Mouse (Mus musculus) midbrain, postnatal 0 days (tissue): ENCODE measurements around the gene Lax1. TPM values are rescaled to one million over a fixed set of nuclear protein-coding genes. Genes with fewer than 3 reads are reported as not detected.
"Not testable (repeated sequence)": the region's sequence is repeated elsewhere in the genome, so short reads cannot be mapped to it uniquely, and the experiment has no call there.

ENCODE experiments used
- ATAC-seq: fragments of 200-750 bp; cut with Nextera tagmentation; 2 replicates; pipeline ENCODE4 v1.8.0; 2017; ENCODE audit warnings: moderate number of reproducible peaks, mild to moderate bottlenecking, moderate TSS enrichment, moderate library complexity; ENCODE audit not compliant: low FRiP score
- DNase-seq: peaks from one replicate; pipeline ENCODE4 v3.0.0-alpha.2; 2015; ENCODE audit warnings: low spot score
- H3K27ac ChIP-seq: fragments of 300-500 bp; sonication (generic); 2 replicates; pipeline ENCODE4 v1.5.1; 2014; ENCODE audit warnings: low read depth, mild to moderate bottlenecking, low read length, mixed read lengths
- H3K27me3 ChIP-seq: fragments of 300-500 bp; sonication (generic); 2 replicates; pipeline ENCODE4 v1.6.1; 2014; ENCODE audit warnings: low read length, control low read depth, mixed read lengths; ENCODE audit not compliant: insufficient read depth
- H3K36me3 ChIP-seq: fragments of 300-500 bp; sonication (generic); 2 replicates; pipeline ENCODE4 v1.6.1; 2014; ENCODE audit warnings: low read length, control low read depth, mixed read lengths; ENCODE audit not compliant: insufficient read depth
- H3K4me1 ChIP-seq: fragments of 300-500 bp; sonication (generic); 2 replicates; pipeline ENCODE4 v1.6.1; 2014; ENCODE audit warnings: mild to moderate bottlenecking, control low read depth, antibody characterized with exemption, low read length, mixed read lengths; ENCODE audit not compliant: insufficient read depth
- H3K4me2 ChIP-seq: fragments of 300-500 bp; sonication (generic); 2 replicates; pipeline ENCODE4 v1.6.1; 2014; ENCODE audit warnings: low read depth, mild to moderate bottlenecking, low read length, mixed read lengths; ENCODE audit not compliant: poor library complexity, severe bottlenecking
- H3K4me3 ChIP-seq: fragments of 300-500 bp; sonication (generic); 2 replicates; pipeline ENCODE4 v1.5.1; 2014; ENCODE audit warnings: low read depth, mild to moderate bottlenecking, low read length, moderate library complexity
- H3K9ac ChIP-seq: fragments of 300-500 bp; sonication (generic); replicated peaks from 2 replicates; pipeline ENCODE4 v1.6.1; 2014; ENCODE audit warnings: mild to moderate bottlenecking, low read length, moderate library complexity, mixed read lengths; ENCODE audit not compliant: poor library complexity, severe bottlenecking
- H3K9me3 ChIP-seq: fragments of 300-500 bp; sonication (generic); 2 replicates; pipeline ENCODE4 v1.6.1; 2016; ENCODE audit warnings: low read length, control low read depth
- CTCF ChIP-seq: IDR thresholded peaks from 2 replicates; pipeline ENCODE4 v1.5.1; 2016; ENCODE audit warnings: antibody characterized with exemption, mild to moderate bottlenecking
- WGBS: fragments of 180-500 bp; shearing (Covaris S2); extraction: QIAGEN DNeasy Blood & Tissue Kit; methylation state at CpG from one replicate; pipeline ENCODE4 v1.1.7; 2014; 5-methylcytosine and 5-hydroxymethylcytosine counted together
- polyA plus RNA-seq: library from polyadenylated mRNA; unstranded; fragments of >200 nt; fragmentation: Nextera tagmentation; extraction: Ambion mirVana; gene quantifications from 2 replicates; pipeline ENCODE4 v1.2.1, GENCODE M21; 2015
- total RNA-seq: library from RNA; depleted of rRNA; stranded (reverse); fragments of >200 nt; gene quantifications from 2 replicates; pipeline ENCODE4 v1.2.3, GENCODE M21; 2014

The Lax1 gene
- total and polyA plus RNA-seq, 2 experiments from 2014 or later = not detected

- peaks cover 10% of the 10 kb centered on the region; the same call in 1 of the 2 replicates for H3K36me3 ChIP-seq
- DNase-seq = no peak
- no peak overlapping the region for H3K9ac ChIP-seq
- H3K4me2 ChIP-seq = no peak overlapping the region
- H3K27ac ChIP-seq = no peak overlapping the region
- H3K27me3 ChIP-seq = no peaks in the 10 kb centered on the region
- ATAC-seq = no peak
- H3K4me1 ChIP-seq = 0 out of 2 replicates have a peak, but pooled peaks cover 3% of the 10 kb centered on the region
- TF ChIP-seq CTCF = no peak
- no peak overlapping the region for H3K4me3 ChIP-seq
- no peaks in the 10 kb centered on the region for H3K9me3 ChIP-seq
- WGBS = 53% methylated on average over 6 of the region's 6 CpGs
These were observed 21.5 kb upstream of the Lax1 start for GRCm38 (mm10) chr1:133711376-133711775.

GRCm38 (mm10) chr1:133710895-133711294 lies 21.0 kb upstream of the Lax1 start:
- no peaks in the 10 kb centered on the region for H3K9me3 ChIP-seq
- H3K4me1 ChIP-seq = 0 out of 2 replicates have a peak, but pooled peaks cover 3% of the 10 kb centered on the region
- no peak overlapping the region for H3K9ac ChIP-seq
- no peaks in the 10 kb centered on the region for H3K27me3 ChIP-seq
- no peak overlapping the region for H3K4me2 ChIP-seq
- ATAC-seq (no peak), DNase-seq (no peak)
- TF ChIP-seq CTCF = no peak
- H3K27ac ChIP-seq = no peak overlapping the region
- peaks cover 11% of the 10 kb centered on the region; the same call in 1 of the 2 replicates for H3K36me3 ChIP-seq
- H3K4me3 ChIP-seq = no peak overlapping the region
- WGBS = 54% methylated on average over 6 of the region's 6 CpGs

- ATAC-seq (no peak), DNase-seq (no peak)
- peaks cover 5% of the 10 kb centered on the region; the same call in 1 of the 2 replicates for H3K36me3 ChIP-seq
- H3K27ac ChIP-seq = no peak overlapping the region
- no peak overlapping the region for H3K4me2 ChIP-seq
- H3K4me3 ChIP-seq = no peak overlapping the region
- H3K9ac ChIP-seq = no peak overlapping the region
- H3K4me1 ChIP-seq = 0 out of 2 replicates have a peak, but pooled peaks cover 3% of the 10 kb centered on the region
- WGBS = 83% methylated on average over 3 of the region's 3 CpGs
- H3K9me3 ChIP-seq = no peaks in the 10 kb centered on the region
- no peak for TF ChIP-seq CTCF
- no peaks in the 10 kb centered on the region for H3K27me3 ChIP-seq
These were observed 19.4 kb upstream of the Lax1 start for GRCm38 (mm10) chr1:133709292-133709691.

- TF ChIP-seq CTCF = peak; percentile 59
- DNase-seq, H3K27me3 ChIP-seq, ATAC-seq, H3K9me3 ChIP-seq, H3K4me1 ChIP-seq, H3K36me3 ChIP-seq, H3K27ac ChIP-seq, H3K4me2 ChIP-seq, H3K9ac ChIP-seq, H3K4me3 ChIP-seq: not testable (repeated sequence)
- WGBS = 21% methylated on average over 1 of the region's 2 CpGs
These were observed 11.9 kb upstream of the Lax1 start for GRCm38 (mm10) chr1:133701824-133702223.

GRCm38 (mm10) chr1:133697935-133698620 lies 8.2 kb upstream of the Lax1 start:
- H3K27ac ChIP-seq = no peak overlapping the region
- WGBS = 92% methylated on average over 12 of the region's 12 CpGs
- ATAC-seq = no peak
- no peaks in the 10 kb centered on the region for H3K9me3 ChIP-seq
- no peak overlapping the region for H3K4me3 ChIP-seq
- no peak for DNase-seq
- no peak overlapping the region for H3K4me2 ChIP-seq
- no peaks in the 10 kb centered on the region for H3K4me1 ChIP-seq
- no peaks in the 10 kb centered on the region for H3K27me3 ChIP-seq
- H3K9ac ChIP-seq = no peak overlapping the region
- no peak for TF ChIP-seq CTCF
- no peaks in the 10 kb centered on the region for H3K36me3 ChIP-seq

- H3K4me3 ChIP-seq = no peak overlapping the region
- H3K4me2 ChIP-seq = no peak overlapping the region
- no peak for DNase-seq
- WGBS = 34% methylated on average over 7 of the region's 7 CpGs
- H3K9me3 ChIP-seq = no peaks in the 10 kb centered on the region
- H3K4me1 ChIP-seq = no peaks in the 10 kb centered on the region
- no peak for ATAC-seq
- no peak overlapping the region for H3K27ac ChIP-seq
- TF ChIP-seq CTCF = no peak
- H3K27me3 ChIP-seq = no peaks in the 10 kb centered on the region
- no peaks in the 10 kb centered on the region for H3K36me3 ChIP-seq
- H3K9ac ChIP-seq = no peak overlapping the region
These were observed 6.0 kb upstream of the Lax1 start for GRCm38 (mm10) chr1:133695901-133696300.
